Mouse (Mus musculus) olfactory bulb, adult 2 months (tissue): ENCODE data around the gene Slc9a2.

Source experiments
- CTCF ChIP-seq: fragments of 200-500 bp; IDR thresholded peaks from 2 replicates; pipeline ENCODE4 v1.5.1; 2012; ENCODE audit warnings: low read depth, mild to moderate bottlenecking, low read length, moderate library complexity; ENCODE audit not compliant: insufficient read depth
- POLR2A ChIP-seq: fragments of 200-500 bp; IDR thresholded peaks from 2 replicates; pipeline ENCODE4 v1.6.1; 2012; ENCODE audit warnings: mild to moderate bottlenecking, low read depth, low read length, moderate library complexity; ENCODE audit not compliant: insufficient read depth

- TF ChIP-seq POLR2A (no peak), CTCF (no peak)
Measured at GRCm38 (mm10) chr1:40696436-40696835, 16.1 kb downstream of the Slc9a2 start.
